Mouse (Mus musculus): Measurements from ENCODE around the gene Grin2b.
"Not testable (repeated sequence)": the region's sequence is repeated elsewhere in the genome, so short reads cannot be mapped to it uniquely, and the experiment has no call there.

The Grin2b gene

GRCm38 (mm10) chr6:135900410-135900809 lies 272.9 kb downstream of the Grin2b start:
- DNase-seq (ENCODE audit: low spot score) = no peak

GRCm38 (mm10) chr6:135899225-135899624 lies 274.1 kb downstream of the Grin2b start:
- DNase-seq (ENCODE audit: low spot score) = no peak

GRCm38 (mm10) chr6:135894793-135895228 lies 278.5 kb downstream of the Grin2b start:
- DNase-seq (ENCODE audit: low spot score) = no peak

GRCm38 (mm10) chr6:135882611-135883010 lies 290.7 kb downstream of the Grin2b start:
- no peak for DNase-seq (ENCODE audit: low spot score)

- no peak for DNase-seq (ENCODE audit: low spot score)
Observed at GRCm38 (mm10) chr6:135876163-135876726, 297.1 kb downstream of the Grin2b start.

GRCm38 (mm10) chr6:135874626-135875025 lies 298.7 kb downstream of the Grin2b start:
- no peak for DNase-seq (ENCODE audit: low spot score)

GRCm38 (mm10) chr6:135865832-135866231 lies 307.5 kb downstream of the Grin2b start:
- DNase-seq (ENCODE audit: low spot score) = no peak

GRCm38 (mm10) chr6:135863965-135864364 lies 309.3 kb downstream of the Grin2b start:
- no peak for DNase-seq (ENCODE audit: low spot score)

GRCm38 (mm10) chr6:135859502-135859901 lies 313.8 kb downstream of the Grin2b start:
- no peak for DNase-seq (ENCODE audit: low spot score)

GRCm38 (mm10) chr6:135854173-135854591 lies 319.1 kb downstream of the Grin2b start:
- no peak for DNase-seq (ENCODE audit: low spot score)

GRCm38 (mm10) chr6:135843755-135844154 lies 329.6 kb downstream of the Grin2b start:
- no peak for DNase-seq (ENCODE audit: low spot score)

GRCm38 (mm10) chr6:135836353-135836752 lies 337.0 kb downstream of the Grin2b start:
- no peak for DNase-seq (ENCODE audit: low spot score)

- DNase-seq (ENCODE audit: low spot score) = peak; percentile 18
Observed at GRCm38 (mm10) chr6:135833542-135833941, 339.8 kb downstream of the Grin2b start.

- DNase-seq (ENCODE audit: low spot score) = no peak
Observed at GRCm38 (mm10) chr6:135832041-135832440, 341.3 kb downstream of the Grin2b start.

GRCm38 (mm10) chr6:135831032-135831431 lies 342.3 kb downstream of the Grin2b start:
- DNase-seq (ENCODE audit: low spot score) = no peak

- no peak for DNase-seq (ENCODE audit: low spot score)
Observed at GRCm38 (mm10) chr6:135829458-135829857, 343.9 kb downstream of the Grin2b start.

- DNase-seq (ENCODE audit: low spot score) = no peak
Observed at GRCm38 (mm10) chr6:135828976-135829375, 344.3 kb downstream of the Grin2b start.

- peak; percentile 71 for DNase-seq (ENCODE audit: low spot score)
Observed at GRCm38 (mm10) chr6:135827942-135828341, 345.4 kb downstream of the Grin2b start.

GRCm38 (mm10) chr6:135827317-135827716 lies 346.0 kb downstream of the Grin2b start:
- no peak for DNase-seq (ENCODE audit: low spot score)

- not testable (repeated sequence) for DNase-seq (ENCODE audit: low spot score)
Observed at GRCm38 (mm10) chr6:135826776-135827175, 346.5 kb downstream of the Grin2b start.

- no peak for DNase-seq (ENCODE audit: low spot score)
Observed at GRCm38 (mm10) chr6:135817391-135817790, 355.9 kb downstream of the Grin2b start.

GRCm38 (mm10) chr6:135813755-135814154 lies 359.6 kb downstream of the Grin2b start:
- DNase-seq (ENCODE audit: low spot score) = no peak

GRCm38 (mm10) chr6:135805436-135805835 lies 367.9 kb downstream of the Grin2b start:
- DNase-seq (ENCODE audit: low spot score) = no peak

GRCm38 (mm10) chr6:135799949-135800348 lies 373.4 kb downstream of the Grin2b start:
- no peak for DNase-seq (ENCODE audit: low spot score)
